Comparison of ENCODE assay signal across 8 mouse cellular contexts in the genomic region with DNA sequence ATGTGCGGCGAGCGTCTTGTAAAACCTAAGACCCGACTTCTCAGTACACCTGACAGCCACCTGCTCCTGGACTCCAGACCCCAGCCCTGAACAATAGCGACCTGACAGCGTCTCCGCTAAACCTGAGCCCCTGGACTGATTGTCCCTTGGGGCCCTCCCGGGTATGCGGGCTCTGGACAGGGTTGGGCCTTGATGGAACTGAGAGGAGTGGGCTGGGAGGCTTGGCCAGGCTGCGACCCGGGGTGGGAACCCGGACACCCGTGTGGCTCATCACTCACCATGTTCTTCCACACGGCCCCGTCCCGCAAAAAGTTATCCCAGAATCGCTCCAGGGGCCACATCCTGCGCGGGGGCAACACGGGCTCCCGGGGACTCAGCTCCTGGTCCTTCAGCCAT. TPM values are rescaled to one million over a fixed set of nuclear protein-coding genes. Genes with fewer than 3 reads are reported as not detected.
A peak's percentile ranks its signal among the peaks of the same experiment; 100 is the strongest.
DNase-seq lines count a peak whose midpoint lies in the region; ATAC-seq and TF ChIP-seq lines count a peak whose summit lies in the region.

No protein-coding gene starts in this region.

- WGBS in heart, embryonic 13.5 days, result under 1% methylated on average over 21 of the region's 21 CpGs
- WGBS in liver, adult 2 months, result under 1% methylated on average over 21 of the region's 21 CpGs

- DNase-seq in heart, adult 9 months (ENCODE audit: low spot score in 2 of 2), result no peak
- no peak for DNase-seq in CH12.LX (ENCODE audit: extremely low read depth)
- peak; percentile 15 for DNase-seq in liver, adult 2 months (ENCODE audit: extremely low read depth, low read depth, low spot score)
- no peak for DNase-seq in adrenal gland, postnatal 4 days (ENCODE audit: low spot score in 2 of 2)
- DNase-seq in cerebellum, postnatal 10 days, result no peak

- peak overlapping the region; percentile 91 for H3K27ac ChIP-seq in heart, embryonic 13.5 days (replicated peaks)
- H3K27ac ChIP-seq in CH12.LX (ENCODE audit: insufficient read depth, low read depth), result no peak overlapping the region
- H3K27ac ChIP-seq in liver, adult 2 months (replicated peaks; ENCODE audit: insufficient read depth, low read depth, low read length), result peak overlapping the region; percentile 72

- no peak for TF ChIP-seq EP300 in CH12.LX (IDR thresholded peaks at IDR 0.05; ENCODE audit: low read length)

- H3K4me1 ChIP-seq in heart, embryonic 13.5 days, result peaks cover 10% of the 10 kb centered on the region
- H3K4me1 ChIP-seq in CH12.LX (ENCODE audit: control insufficient read depth in 1 of 2, insufficient read depth in 2 of 2), result peaks cover 4 to 23% of the 10 kb centered on the region in 2 experiments
- peaks cover 20% of the 10 kb centered on the region for H3K4me1 ChIP-seq in erythroblast, embryonic 14.5 days (ENCODE audit: control insufficient read depth)
- H3K4me1 ChIP-seq in liver, adult 2 months (ENCODE audit: control insufficient read depth, insufficient read depth, low read length), result no peaks in the 10 kb centered on the region

- TF ChIP-seq CTCF in CH12.LX (conservative IDR thresholded peaks at IDR 0.05 in 1 of 2, IDR thresholded peaks at IDR 0.05 in 1 of 2; ENCODE audit: low read depth in 2 of 2, low read length in 2 of 2), result no peak
- no peak for TF ChIP-seq CTCF in liver, adult 2 months (IDR thresholded peaks at IDR 0.05; ENCODE audit: low read depth, low read length)

- H3K27me3 ChIP-seq in heart, embryonic 13.5 days (replicated peaks), result no peaks in the 10 kb centered on the region
- H3K27me3 ChIP-seq in CH12.LX (replicated peaks), result no peaks in the 10 kb centered on the region
- H3K27me3 ChIP-seq in erythroblast, embryonic 14.5 days (ENCODE audit: control insufficient read depth), result no peaks in the 10 kb centered on the region
- H3K27me3 ChIP-seq in liver, adult 2 months (ENCODE audit: control insufficient read depth, insufficient read depth, low read length), result no peaks in the 10 kb centered on the region

- peaks cover 13% of the 10 kb centered on the region for H3K79me2 ChIP-seq in CH12.LX (replicated peaks; ENCODE audit: control insufficient read depth, extremely low read depth, insufficient read depth, poor library complexity, severe bottlenecking)
- H3K79me2 ChIP-seq in liver, adult 2 months (ENCODE audit: control insufficient read depth, insufficient read depth, low read length), result peaks cover 19% of the 10 kb centered on the region

- H3K4me2 ChIP-seq in heart, embryonic 13.5 days, result peak overlapping the region; percentile 88
- H3K4me2 ChIP-seq in CH12.LX (ENCODE audit: insufficient read depth, low read depth, poor library complexity, severe bottlenecking), result peak overlapping the region; percentile 98

- H3K9me3 ChIP-seq in heart, embryonic 13.5 days, result no peaks in the 10 kb centered on the region
- H3K9me3 ChIP-seq in CH12.LX (replicated peaks; ENCODE audit: low read length), result no peaks in the 10 kb centered on the region
- no peaks in the 10 kb centered on the region for H3K9me3 ChIP-seq in erythroblast, embryonic 14.5 days (ENCODE audit: control insufficient read depth, low read length)

- peak overlapping the region; percentile 90 for H3K4me3 ChIP-seq in heart, embryonic 13.5 days
- H3K4me3 ChIP-seq in CH12.LX (replicated peaks in 1 of 3; ENCODE audit: low read depth in 2 of 3, low read length in 2 of 3, poor library complexity in 1 of 3), result peak overlapping the region; percentile 87 to 99 (median 96)
- H3K4me3 ChIP-seq in erythroblast, embryonic 14.5 days (replicated peaks), result peak overlapping the region; percentile 89
- peak overlapping the region; percentile 96 for H3K4me3 ChIP-seq in liver, adult 2 months (ENCODE audit: insufficient read depth, low read depth, low read length)

- TF ChIP-seq POLR2A in CH12.LX (IDR thresholded peaks at IDR 0.05; ENCODE audit: low read depth, low read length), result no peak
- TF ChIP-seq POLR2A in liver, adult 2 months (IDR thresholded peaks at IDR 0.05; ENCODE audit: extremely low read depth, insufficient read depth, low read length), result no peak

- dilution Hi-C loops in CH12.LX (cut with MboI; ENCODE audit: extremely low pct_ligation_motif_present, extremely low pct_unique_long_range_greater_than_20kb, low sequenced_read_pairs), result no loop called here

- peaks cover 28% of the 10 kb centered on the region for H3K36me3 ChIP-seq in heart, embryonic 13.5 days
- peaks cover 12 to 30% of the 10 kb centered on the region in 2 experiments for H3K36me3 ChIP-seq in CH12.LX (replicated peaks in 1 of 2; ENCODE audit: control insufficient read depth in 1 of 2, insufficient read depth in 1 of 2, low read length in 1 of 2)
- H3K36me3 ChIP-seq in erythroblast, embryonic 14.5 days (ENCODE audit: control insufficient read depth), result peaks cover 17% of the 10 kb centered on the region
- H3K36me3 ChIP-seq in liver, adult 2 months (ENCODE audit: control insufficient read depth, insufficient read depth, low read length), result peaks cover 16% of the 10 kb centered on the region

- TF ChIP-seq RAD21 in CH12.LX (IDR thresholded peaks at IDR 0.05; ENCODE audit: low read depth, low read length), result no peak

- H3K9ac ChIP-seq in heart, embryonic 13.5 days, result peak overlapping the region; percentile 96
- H3K9ac ChIP-seq in CH12.LX (ENCODE audit: insufficient read depth, low read depth), result peak overlapping the region; percentile 93
- peak overlapping the region; percentile 91 for H3K9ac ChIP-seq in liver, adult 2 months (ENCODE audit: low read depth, low read length)

- ATAC-seq in heart, embryonic 13.5 days (ENCODE audit: extremely low read depth, insufficient number of reproducible peaks, low FRiP score, low TSS enrichment), result peak; percentile 43; the same call in 1 of the 2 replicates
- ATAC-seq in megakaryocyte-erythroid progenitor cell, adult 5-6 weeks (replicated peaks; ENCODE audit: low FRiP score, low TSS enrichment, poor library complexity, severe bottlenecking), result no peak; the same call in 1 of the 2 replicates

- in situ Hi-C loops in CH12.LX (cut with MboI; ENCODE audit: low pct_ligation_motif_present, low pct_unique_long_range_greater_than_20kb, low sequenced_read_pairs), result no loop called here

TF ChIP-seq in CH12.LX, 34 proteins besides CTCF, POLR2A, EP300 and RAD21:
- TF ChIP-seq MEF2A (IDR thresholded peaks at IDR 0.05; ENCODE audit: borderline replicate concordance, low read depth, low read length) (no peak), ZNF384 (IDR thresholded peaks at IDR 0.05; ENCODE audit: low read depth, low read length) (no peak), ZC3H11A (IDR thresholded peaks at IDR 0.05; ENCODE audit: low read depth, low read length) (no peak), CHD1 (IDR thresholded peaks at IDR 0.05; ENCODE audit: low read depth, low read length) (no peak)

RNA-seq across cellular contexts. Expression of a gene that starts 0.3 kb away (rescaled TPM):
- polyA plus RNA-seq in heart, embryonic 13.5 days (2015; fragmentation: Nextera tagmentation; extraction: Ambion mirVana), result 469 and 539 TPM in 2 replicates
- 205 and 227 TPM in 2 replicates for total RNA-seq in CH12.LX (2012; rRNA removed)
- total RNA-seq in CH12.LX (2014; rRNA removed), result 222 and 253 TPM in 2 replicates
- 144 and 159 TPM in 2 replicates for polyA plus RNA-seq in CH12.LX (2012; ENCODE audit: insufficient read length, low read depth)
- 27.9 and 35.5 TPM in 2 replicates for polyA plus RNA-seq in erythroblast, embryonic 14.5 days (2012)
- 154 and 169 TPM in 2 replicates for total RNA-seq in liver, adult 2 months (2014; rRNA removed)
- polyA plus RNA-seq in liver, adult 2 months (2012; rRNA removed), result 135 and 138 TPM in 2 replicates
- total RNA-seq in adrenal gland, postnatal 4 days (2021), result 100 to 1,000 TPM; 174 to 206 TPM
- total RNA-seq in megakaryocyte-erythroid progenitor cell, adult 5-6 weeks (2014; fragmentation: Nextera tagmentation), result 164 and 196 TPM in 2 replicates
- 67.9 and 81.9 TPM in 2 replicates for total RNA-seq in megakaryocyte-erythroid progenitor cell, adult 5-6 weeks (2017)

RNA-seq across cellular contexts. Expression of a gene that starts 9.2 kb away (rescaled TPM):
- 26.7 and 27.2 TPM in 2 replicates for polyA plus RNA-seq in heart, embryonic 13.5 days (2015; fragmentation: Nextera tagmentation; extraction: Ambion mirVana)
- 23.1 and 28.7 TPM in 2 replicates for total RNA-seq in CH12.LX (2012; rRNA removed)
- 36.1 and 39.7 TPM in 2 replicates for total RNA-seq in CH12.LX (2014; rRNA removed)
- 38.9 and 43.8 TPM in 2 replicates for polyA plus RNA-seq in CH12.LX (2012; ENCODE audit: insufficient read length, low read depth)
- 0.28 and 0.29 TPM in 2 replicates for polyA plus RNA-seq in erythroblast, embryonic 14.5 days (2012)
- 22.4 and 23.1 TPM in 2 replicates for total RNA-seq in liver, adult 2 months (2014; rRNA removed)
- polyA plus RNA-seq in liver, adult 2 months (2012; rRNA removed), result 2.7 and 3.0 TPM in 2 replicates
- total RNA-seq in adrenal gland, postnatal 4 days (2021), result 10 to 100 TPM; 36.7 to 37.9 TPM
- total RNA-seq in megakaryocyte-erythroid progenitor cell, adult 5-6 weeks (2014; fragmentation: Nextera tagmentation), result 27.1 and 41.9 TPM in 2 replicates
- total RNA-seq in megakaryocyte-erythroid progenitor cell, adult 5-6 weeks (2017), result 88.1 and 96.6 TPM in 2 replicates

RNA-seq across cellular contexts. Expression of a gene that starts 9.5 kb away (rescaled TPM):
- 28.9 and 38.1 TPM in 2 replicates for polyA plus RNA-seq in heart, embryonic 13.5 days (2015; fragmentation: Nextera tagmentation; extraction: Ambion mirVana)
- total RNA-seq in CH12.LX (2012; rRNA removed) (6.5 and 7.8 TPM in 2 replicates), CH12.LX (2014; rRNA removed) (1.6 and 2.2 TPM in 2 replicates)
- 7.2 and 9.7 TPM in 2 replicates for polyA plus RNA-seq in CH12.LX (2012; ENCODE audit: insufficient read length, low read depth)
- 2.9 and 3.5 TPM in 2 replicates for polyA plus RNA-seq in erythroblast, embryonic 14.5 days (2012)
- total RNA-seq in liver, adult 2 months (2014; rRNA removed), result 3.0 and 5.7 TPM in 2 replicates
- 28.9 and 29.7 TPM in 2 replicates for polyA plus RNA-seq in liver, adult 2 months (2012; rRNA removed)
- 10 to 100 TPM; 35.6 to 45.2 TPM for total RNA-seq in adrenal gland, postnatal 4 days (2021)
- 7.4 and 26.3 TPM in 2 replicates for total RNA-seq in megakaryocyte-erythroid progenitor cell, adult 5-6 weeks (2014; fragmentation: Nextera tagmentation)
- 6.0 and 6.9 TPM in 2 replicates for total RNA-seq in megakaryocyte-erythroid progenitor cell, adult 5-6 weeks (2017)

RNA-seq across cellular contexts. Expression of a gene that starts 39.2 kb away (rescaled TPM):
- polyA plus RNA-seq in heart, embryonic 13.5 days (2015; fragmentation: Nextera tagmentation; extraction: Ambion mirVana), result 7.5 and 8.2 TPM in 2 replicates
- total RNA-seq in CH12.LX (2012; rRNA removed) (4.5 and 6.6 TPM in 2 replicates), CH12.LX (2014; rRNA removed) (4.2 and 4.5 TPM in 2 replicates)
- polyA plus RNA-seq in CH12.LX (2012; ENCODE audit: insufficient read length, low read depth), result 6.4 and 7.3 TPM in 2 replicates
- 0.01 TPM in 1 of 2 replicates, not detected in the other for polyA plus RNA-seq in erythroblast, embryonic 14.5 days (2012)
- total RNA-seq in liver, adult 2 months (2014; rRNA removed), result 29.2 and 29.9 TPM in 2 replicates
- 9.1 and 11.6 TPM in 2 replicates for polyA plus RNA-seq in liver, adult 2 months (2012; rRNA removed)
- 10 to 100 TPM; 22.7 to 23.4 TPM for total RNA-seq in adrenal gland, postnatal 4 days (2021)
- 11.3 and 14.2 TPM in 2 replicates for total RNA-seq in megakaryocyte-erythroid progenitor cell, adult 5-6 weeks (2014; fragmentation: Nextera tagmentation)
- 18.9 and 20.2 TPM in 2 replicates for total RNA-seq in megakaryocyte-erythroid progenitor cell, adult 5-6 weeks (2017)
